ENCODE assay signal across 12 mouse cellular contexts in the genomic region with DNA sequence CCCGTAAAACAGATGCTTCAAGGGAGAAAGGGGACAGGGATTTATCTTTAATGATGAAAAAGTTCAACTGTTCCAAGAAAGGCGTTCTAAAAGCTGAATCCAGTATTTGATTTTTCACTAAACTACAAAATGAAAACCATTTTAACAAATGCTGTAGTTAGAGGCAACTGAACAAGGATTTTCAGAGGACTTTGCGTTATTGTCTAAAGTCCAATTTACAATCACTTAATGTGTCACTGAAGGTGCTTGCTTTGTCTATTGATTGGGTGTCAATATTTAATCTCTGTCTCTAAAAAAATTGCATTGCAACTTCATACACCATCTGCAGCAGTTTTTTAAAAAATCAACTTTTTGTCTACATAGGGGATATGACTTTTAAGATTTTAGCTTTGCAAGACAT.
"Had no signal": no experiment of that assay in that cellular context is flagged by ENCODE, and none has a peak within 500 bp of the region (broad histone marks: within the 10 kb centered on the region; RNA-seq: fewer than 3 reads in every experiment).

No protein-coding gene starts in this region.

- DNase-seq: lung, adult 18-20 months; lung, embryonic 14.5 days; lung, postnatal 10 days; lung, postnatal 4 days; midbrain, embryonic 14.5 days; right cerebral cortex, adult 18-20 months; right cerebral cortex, postnatal 25 days; right cerebral cortex, postnatal 4 days; spleen, adult 18-20 months; thymus, adult 18-20 months; thymus, postnatal 14 days; thymus, postnatal 4 days had no signal
